Mouse (Mus musculus) CD4-positive, CD25-positive, alpha-beta regulatory T cell, adult 4 months (primary cell): ENCODE measurements around the gene Syn3. TPM values are rescaled to one million over a fixed set of nuclear protein-coding genes. Genes with fewer than 3 reads are reported as not detected.
"Not testable (repeated sequence)": the region's sequence is repeated elsewhere in the genome, so short reads cannot be mapped to it uniquely, and the experiment has no call there.

Experiments used
- ATAC-seq: one replicate; pipeline ENCODE4 v1.8.0; 2017
- polyA plus RNA-seq, 2 experiments: library from polyadenylated mRNA; unstranded; fragments of 100-300 nt; shearing (Covaris generic); gene quantifications; one replicate each; pipeline ENCODE4 v1.2.1; 2017

Gene Syn3
- under 1 TPM in 1 of 2 experiments, not detected in 1; 0.22 TPM for polyA plus RNA-seq

DNA sequence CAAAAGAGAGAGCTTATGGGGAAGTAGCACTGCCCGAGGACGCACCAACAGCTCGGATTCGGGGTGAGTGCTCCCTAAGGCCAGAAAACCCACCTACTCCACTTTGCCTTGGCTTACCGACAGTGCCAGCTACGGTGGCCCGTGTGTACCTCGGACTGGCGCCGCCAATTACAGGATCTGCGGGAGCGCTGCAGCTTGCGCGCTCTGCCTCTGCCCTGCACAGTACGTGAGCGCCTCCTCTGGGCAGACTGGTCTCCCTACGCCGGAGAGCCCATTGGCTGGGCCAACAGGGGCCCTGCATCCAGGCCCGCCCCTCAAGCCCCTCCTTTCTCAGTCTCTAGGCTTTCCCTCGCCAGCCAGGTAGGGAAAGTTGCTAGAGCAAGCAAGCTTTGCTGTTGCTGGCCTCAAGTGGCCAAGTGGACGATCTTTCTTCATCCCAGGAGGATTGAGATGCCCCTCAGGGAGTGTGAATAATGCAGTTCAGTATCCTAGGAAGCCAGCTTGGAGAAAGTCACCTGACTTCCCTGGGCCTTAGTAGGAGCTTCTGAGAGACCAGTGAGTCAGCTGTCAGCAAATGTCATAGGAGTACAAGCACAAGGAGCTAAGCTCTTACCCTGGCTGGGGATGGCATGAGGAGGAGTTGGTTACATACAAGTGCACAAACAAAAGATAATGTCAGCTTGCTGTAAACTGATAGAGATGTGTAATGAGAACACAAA is at the start of gene Syn3:
Gene Syn3, minus strand, starts transcription at position 224 of the 719 bp plus-strand sequence.
- no peak for ATAC-seq

DNA sequence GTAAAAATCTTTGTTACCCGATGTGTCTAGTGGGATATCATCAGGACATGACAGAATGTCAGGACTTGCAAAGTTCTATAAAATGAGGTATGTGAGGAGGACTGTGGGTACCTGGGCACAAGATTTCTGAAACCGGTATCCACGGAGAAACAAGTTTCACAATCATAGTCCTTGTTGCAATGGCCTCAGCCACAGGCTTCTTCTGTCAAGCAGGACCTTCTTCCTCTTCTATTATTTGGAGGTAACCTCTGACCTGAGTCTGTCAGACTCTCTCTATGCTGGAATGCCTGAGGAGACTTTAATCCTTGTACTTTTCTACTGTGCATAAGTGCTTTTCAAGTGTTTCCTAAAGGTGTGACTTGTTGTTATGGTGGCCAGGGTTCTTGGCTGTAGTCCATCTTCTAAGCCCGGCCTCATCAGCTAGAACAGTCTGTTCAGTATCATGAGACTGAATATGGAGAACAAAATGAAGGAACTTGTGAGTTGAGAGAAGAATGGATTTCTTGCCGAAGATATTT is 27.7 kb upstream of the Syn3 start:
- not testable (repeated sequence) for ATAC-seq

DNA sequence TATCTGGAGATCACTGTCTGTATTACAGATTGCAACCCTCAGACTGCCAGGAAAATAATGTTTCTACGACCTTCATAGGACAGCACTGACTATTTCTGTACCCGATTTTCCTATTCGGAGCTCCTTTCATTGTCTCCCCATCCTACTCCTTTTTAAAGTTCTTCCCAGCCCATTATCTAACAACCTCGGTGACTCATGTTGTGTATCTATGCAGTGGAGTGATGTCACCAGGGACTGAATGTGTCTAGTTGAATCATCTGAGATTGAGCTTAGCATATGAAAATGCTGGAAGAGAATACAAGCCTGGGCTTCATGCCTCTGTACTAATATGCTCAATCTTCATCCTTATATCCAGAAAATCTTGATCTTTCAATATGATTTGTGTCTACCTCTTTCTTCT is 15.1 kb upstream of the Syn3 start:
- no peak for ATAC-seq

DNA sequence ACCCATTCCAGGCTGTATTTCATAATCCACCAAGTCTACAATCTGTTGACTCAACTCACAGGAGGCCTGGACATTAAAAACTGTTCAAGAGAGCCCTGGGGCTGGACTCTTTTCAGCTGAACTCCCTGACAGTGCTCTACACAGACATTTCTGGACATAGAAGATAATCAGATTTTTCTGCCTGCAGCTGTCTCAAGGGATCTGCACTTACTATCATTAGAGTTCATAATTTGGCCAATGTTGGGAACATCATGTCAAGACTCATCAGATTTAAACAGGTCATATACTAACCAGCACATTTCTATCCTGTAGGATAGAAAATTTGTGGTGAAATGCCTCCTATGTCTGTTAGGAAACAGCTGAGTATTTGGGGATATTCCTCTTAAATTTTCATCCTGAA is 12.2 kb upstream of the Syn3 start:
- no peak for ATAC-seq

DNA sequence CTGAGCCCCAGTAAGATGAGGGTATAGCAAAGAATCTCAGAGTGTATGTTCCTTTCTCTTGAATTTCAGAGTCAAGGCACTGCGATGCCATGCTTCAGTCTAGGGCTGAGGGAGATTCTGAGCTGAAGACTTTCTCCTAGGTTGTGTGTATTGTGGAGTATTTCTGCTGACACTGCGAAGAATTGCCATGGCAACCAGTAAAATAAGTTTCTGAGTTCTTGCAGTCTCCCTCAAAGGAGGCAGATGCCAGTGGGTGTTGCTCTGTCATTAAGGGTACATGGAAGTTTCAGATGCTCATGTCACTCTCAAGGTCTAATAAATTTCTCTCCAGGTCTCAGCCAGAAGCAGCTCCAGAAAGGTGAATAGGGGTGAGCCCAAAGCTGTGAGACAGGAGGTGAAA is 3.4 kb upstream of the Syn3 start:
- no peak for ATAC-seq

DNA sequence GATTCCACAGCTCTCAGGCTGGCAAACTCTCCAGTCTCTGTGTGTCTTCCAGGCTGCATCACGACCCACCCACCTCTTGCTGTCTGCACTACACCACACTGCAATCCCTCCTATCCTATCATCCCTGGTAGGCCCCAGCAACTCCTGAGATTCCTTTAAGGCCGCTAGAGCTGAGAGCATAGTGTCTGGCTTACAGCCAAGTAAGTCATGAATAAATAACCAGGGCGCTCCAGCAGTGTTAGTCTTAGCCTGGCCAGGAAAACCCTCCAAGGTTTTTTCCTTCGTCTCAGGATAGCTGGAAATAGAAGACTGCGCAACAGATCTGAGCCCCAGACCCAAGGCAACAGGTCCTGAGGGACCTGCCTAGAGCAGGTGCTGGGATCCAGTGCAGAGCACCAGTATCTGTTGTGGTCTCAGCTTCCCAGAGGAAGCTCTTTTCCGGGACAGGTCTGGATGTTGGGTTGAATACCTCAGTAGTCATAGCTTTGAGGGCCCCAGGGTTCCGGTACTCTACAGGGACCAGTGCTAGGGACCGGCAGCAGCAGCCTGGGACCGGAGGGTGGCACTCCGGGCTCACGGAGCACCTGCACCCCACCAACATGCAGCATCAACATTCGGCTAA is 534 bp downstream of the Syn3 start:
- no peak for ATAC-seq

DNA sequence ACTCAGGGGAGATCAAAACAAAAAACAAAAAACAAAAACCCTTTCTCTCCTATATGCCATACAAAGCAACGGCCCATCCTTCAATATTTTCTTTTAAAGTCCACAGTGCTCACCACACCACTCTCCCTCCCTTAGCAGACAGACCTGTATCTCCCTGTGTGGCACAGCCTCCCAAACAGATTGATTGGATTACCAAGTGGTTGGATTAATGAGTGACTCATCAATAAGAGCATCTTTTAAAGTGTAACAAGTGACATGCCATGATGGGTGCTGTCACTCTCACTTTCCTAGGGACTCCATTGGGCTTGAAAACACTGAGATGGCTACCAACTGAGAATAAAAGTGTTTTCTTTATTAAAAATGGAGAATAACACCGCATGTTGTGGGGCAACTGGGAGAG is 2.8 kb downstream of the Syn3 start:
- no peak for ATAC-seq

DNA sequence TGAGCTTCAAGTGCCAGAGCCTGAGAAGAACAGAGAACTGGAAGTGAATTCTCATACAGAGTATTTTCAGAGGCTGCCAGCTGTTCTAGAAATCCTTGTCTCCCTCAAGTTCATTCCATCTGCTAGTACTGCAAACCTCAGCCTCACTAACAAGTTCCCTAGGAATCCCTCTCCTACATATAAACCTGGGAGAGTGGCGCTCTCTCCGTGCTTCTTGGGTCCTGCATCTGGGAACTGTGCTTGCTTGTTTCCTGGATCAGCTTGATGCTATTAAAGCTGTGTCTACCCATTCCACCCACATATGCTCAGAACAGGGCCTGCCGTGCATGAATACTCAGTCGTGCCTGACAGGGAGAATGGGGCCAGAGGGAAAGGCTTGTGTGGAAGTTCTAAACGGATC is 5.6 kb downstream of the Syn3 start:
- ATAC-seq, result no peak

DNA sequence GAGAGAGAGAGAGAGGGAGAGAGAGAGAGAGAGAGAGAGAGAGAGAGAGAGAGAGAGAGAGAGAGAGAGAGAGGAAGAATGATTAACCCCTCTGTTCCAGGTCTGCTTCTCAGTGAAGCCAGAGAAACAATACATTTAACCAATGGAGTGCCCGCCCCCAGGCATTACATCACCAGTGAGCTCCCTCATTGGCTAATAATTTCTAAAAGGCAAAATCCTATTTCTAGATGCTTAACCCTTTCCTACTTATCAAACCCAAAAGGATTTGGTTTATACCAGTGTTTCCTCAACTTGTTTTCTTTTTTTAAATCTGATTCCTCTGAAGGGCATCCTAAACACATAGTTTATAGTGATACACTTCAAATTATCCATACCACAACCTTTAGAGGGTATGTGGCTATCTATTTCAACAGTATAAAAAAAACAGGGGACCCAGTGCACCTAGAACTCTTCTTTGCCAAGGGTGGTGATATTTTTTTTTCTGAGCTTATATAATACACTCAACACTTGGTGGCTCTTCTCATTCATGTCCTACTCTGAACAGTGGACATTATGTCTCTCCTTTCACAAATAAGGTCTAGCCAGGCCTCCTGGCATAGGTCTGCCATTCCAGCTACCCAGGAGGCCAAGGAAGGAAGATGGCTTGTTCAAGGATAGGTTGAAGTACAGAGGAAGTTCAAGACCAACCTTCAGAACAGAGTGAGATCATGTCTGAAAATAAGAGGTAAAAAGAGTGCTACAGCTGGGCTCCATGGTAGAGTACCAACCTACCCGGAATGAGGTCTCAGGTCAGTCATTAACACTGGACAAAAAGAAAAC is 6.4 kb downstream of the Syn3 start:
- no peak for ATAC-seq

DNA sequence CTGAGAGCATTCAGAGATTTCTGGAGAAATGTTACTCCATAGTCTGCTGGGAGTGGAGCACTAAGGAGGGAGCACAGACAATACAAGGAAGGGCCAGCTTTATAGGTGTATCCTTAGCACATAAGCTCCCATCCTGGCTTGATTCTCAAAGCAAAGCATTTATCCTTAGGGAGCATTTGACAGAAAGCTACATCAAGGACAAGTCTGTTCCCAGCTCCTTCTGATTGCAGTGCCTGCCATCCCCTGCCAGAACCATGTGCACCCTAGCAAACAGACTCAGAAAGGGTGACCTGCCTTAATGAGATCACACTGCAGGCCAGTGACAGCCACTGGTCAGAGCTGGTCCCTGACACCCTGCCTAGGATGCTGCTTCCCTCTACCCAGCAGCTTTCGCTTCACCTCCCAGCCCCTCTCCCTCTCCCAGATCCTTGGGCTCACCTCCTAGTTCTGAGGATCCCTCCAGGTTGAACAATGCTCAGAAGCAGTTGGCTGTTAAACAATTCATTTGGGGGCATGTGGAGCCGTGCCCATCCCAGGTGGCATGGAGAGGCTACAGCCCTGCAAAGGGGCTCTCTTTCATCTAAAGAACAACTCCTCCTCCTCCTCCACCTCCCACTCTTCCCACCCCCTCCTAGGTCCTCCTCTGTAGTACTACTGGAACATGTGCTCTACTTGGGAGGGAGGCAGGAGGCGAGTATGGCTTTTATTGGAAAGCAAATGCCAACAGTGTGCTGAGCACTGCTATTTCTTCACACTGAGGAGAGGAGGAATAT is 7.2 kb downstream of the Syn3 start:
- ATAC-seq, result no peak

DNA sequence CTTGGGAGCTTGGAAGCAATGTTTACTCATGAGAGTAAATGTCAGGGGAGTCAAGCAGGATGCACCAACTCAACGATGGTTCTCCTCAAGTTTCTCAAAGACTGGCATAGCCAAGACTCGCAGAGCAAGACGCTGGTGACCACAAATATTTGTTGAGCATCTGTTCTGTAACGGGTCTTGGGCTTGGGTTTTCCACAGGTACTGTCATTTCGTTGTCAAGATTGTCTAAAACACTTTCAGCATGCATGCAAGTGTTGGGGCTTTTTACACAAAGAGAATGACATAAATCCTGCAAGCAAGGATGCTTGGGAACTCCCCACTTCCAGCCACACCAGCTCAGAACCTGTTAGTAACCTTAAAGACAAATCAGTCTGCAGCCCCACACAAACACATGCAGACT is 10.2 kb downstream of the Syn3 start:
- ATAC-seq, result no peak

DNA sequence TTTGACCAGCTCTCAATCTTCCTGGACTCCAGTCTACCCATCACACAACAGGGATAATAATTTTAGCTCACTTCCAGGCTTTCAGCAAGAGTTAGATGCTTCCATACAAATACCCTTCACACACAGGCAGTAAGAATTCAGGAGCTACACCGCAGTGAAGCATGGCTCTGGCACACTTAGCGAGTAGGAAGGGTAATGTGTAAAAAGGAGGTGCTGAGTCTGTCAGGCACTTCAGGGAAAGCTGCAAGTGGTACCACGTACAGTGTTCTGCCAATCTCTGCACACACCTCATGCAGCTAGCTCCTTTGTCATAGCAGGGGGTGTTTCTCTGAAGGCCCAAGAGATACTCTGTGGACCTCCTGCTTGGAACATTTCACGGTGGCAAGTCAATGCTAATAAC is 12.7 kb downstream of the Syn3 start:
- ATAC-seq, result no peak

DNA sequence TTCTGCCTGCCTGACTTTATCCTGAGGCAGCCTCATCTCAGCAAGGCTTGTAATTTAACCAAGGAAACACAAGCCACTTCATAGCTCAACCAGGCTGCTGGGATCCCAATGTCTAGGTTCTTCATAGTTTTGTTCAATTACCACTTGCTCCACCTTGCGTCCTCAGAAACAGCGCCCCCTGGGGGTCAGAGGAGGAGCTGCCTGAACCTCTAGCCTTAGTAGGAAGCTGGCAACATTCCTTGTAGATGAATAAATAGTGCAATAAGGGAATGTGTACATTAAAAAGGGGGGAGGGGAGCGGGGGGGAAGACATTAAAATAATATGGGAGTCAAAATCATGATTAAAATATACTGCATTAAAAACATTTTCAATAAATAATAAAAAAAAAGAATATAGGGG is 14.7 kb downstream of the Syn3 start:
- no peak for ATAC-seq

DNA sequence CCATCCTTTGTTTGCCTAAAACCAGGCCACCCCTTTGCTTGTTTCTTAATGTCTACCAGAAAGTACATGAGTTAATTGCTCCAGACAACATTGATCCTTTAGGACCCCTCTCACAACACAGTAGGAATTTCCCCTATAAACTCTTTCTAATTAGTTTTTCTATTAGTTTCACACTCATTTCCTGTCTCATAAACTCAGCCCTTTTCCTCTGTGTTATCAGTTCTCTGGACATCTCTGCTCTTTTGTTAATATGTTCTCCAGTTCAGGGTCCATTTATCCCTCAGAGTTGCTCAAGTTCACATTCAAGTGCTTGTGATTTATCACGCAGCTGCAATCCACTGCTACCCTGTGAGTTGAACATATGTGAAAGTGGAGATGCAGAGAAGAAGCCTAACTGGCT is 16.2 kb downstream of the Syn3 start:
- no peak for ATAC-seq

DNA sequence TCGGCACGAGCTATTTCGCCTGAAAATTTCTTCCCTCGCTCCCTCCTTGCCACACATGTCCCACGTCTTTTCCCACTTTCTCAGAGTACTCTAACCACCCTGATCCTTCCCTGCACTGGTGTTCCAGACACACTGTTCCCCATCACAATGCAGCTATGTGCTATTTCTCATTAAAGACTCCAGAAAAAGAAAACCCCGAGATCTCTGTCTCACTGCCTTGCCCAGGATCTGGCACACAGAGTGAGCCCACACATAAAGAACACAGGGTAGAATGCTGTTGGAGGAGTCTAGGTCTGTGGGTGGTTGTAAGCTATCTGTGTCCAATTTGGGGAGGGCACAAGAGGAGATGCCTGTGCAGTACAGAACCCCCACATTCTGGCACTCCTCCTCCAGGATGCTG is 18.0 kb downstream of the Syn3 start:
- ATAC-seq, result no peak

DNA sequence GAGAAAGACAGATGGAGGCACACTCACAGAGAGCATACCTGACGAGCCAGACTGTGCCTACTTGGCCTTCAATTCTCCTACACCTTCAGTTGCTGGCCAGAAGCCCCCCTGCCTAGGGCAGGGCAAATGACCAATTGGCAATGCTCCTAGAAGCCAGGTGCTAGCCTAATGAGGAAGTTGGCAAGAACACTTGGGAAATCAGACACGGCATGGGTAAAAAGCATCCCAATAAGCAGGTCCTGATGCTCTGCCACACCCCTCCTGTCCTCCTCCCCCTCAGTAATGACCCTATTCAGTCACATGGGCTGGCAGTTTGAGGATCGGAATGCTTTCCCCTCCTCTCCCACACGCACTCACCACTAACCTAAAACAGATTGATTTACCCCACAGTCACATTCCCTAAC is 19.0 kb downstream of the Syn3 start:
- ATAC-seq, result no peak

DNA sequence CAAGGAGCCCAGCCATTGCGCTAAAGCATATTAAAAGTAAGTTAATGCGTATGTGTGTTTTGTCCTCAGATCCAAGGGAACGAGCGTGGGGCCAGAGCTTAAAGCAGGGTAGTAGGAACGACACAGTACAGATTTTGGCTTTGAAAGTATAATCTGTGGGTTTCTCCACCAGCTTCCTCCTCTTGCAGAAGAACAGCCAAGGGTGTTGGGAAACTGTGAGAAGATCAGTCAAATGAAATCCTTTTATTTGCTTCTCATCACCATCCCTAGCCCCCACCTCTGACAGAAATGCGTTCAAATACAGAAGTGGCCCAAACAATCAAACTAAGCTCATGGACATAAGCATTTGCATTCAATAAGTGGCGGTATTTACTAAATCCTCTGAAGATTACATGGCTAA is 22.0 kb downstream of the Syn3 start:
- ATAC-seq, result no peak

DNA sequence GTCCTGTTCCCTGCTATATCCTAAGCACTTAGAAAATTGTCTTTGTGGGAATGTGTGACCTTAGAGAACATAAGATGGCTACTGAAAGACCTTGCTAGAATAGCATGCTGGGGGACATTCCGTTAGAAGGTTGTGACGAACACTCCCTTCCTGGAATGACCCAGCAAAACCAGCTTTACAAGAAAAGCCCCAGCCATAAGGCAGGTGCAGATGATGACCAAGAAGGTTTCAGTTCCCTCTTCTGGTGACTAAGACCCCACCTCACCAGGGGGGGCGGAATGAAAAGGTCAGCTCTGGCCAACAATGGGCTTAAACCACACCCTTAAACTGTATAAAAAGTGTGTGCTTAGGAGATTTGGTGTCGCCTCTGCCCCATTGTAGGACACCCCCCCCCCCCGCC is 23.4 kb downstream of the Syn3 start:
- ATAC-seq, result no peak

DNA sequence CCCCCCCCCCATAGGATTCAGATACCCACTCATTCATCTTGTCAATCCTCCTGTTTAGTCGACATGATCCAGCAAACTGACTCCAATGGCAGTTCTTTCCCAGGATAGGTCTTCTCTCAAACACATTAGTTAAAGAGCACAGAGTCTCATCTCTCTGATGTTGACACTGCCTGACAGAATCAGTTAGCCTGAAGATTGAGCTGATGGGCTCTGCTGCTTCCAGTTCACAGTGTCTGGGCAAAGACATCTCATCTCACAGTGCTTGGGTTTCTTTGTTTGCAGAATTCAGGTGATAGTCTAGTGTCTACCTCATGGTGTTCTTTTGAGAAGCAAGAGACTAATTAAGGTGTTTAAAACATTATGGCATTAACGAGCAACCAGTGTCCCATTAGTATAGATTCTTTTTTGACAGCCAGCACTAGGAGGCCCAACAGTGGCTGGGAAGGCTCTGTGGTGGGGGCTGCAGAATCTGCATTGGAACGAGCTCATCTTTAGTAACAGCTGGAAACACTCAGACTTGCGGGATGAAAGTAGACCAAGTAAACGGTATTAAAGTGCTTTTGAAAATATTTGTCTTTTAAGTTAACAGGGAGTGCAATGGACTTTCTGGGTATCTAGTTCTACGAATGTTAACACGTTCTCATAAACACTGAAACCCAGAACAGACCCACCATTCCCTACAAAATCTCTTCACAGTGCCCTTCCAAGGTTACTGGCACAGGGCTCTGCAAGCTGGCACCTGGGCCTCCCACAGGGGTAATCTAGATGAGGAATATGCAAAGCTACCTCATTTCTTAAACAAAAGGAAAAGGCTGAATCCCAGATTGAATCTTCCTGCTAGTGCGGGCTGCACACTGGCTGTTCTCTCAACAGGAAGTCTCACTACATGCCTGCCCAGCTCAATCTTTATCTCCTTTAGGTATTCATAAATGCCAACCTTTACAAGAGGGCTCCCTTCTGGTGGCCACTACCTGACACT is 24.2 kb downstream of the Syn3 start:
- no peak for ATAC-seq

DNA sequence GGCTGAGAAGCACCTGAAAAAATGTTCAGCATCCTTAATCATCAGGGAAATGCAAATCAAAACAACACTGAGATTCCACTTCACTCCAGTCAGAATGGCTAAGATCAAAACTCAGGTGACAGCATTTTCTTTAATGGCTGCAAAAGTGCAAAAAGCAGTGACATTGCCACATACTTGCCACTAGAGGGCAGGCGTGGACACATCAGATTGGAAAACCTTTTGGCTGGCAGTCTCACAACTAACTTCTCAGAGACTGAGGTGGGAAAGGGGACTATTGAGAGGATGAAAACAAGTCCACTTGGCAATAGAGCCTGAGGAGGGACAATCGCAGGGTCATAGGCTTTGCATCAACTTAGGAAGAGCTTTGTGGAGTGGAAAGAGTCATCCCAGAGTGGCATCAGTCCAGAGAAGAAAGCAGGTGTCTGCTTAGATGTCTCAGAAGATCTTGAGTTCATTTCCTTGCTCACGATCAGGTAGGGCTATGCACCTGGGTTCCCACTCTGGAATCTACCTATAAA is 25.0 kb downstream of the Syn3 start:
- ATAC-seq, result peak; percentile 45
